Mouse (Mus musculus): ENCODE data around the gene Ubtd2.
"Not testable (repeated sequence)": the region's sequence is repeated elsewhere in the genome, so short reads cannot be mapped to it uniquely, and the experiment has no call there.

The Ubtd2 gene

GRCm38 (mm10) chr11:32464282-32464681 is 9.1 kb downstream of the Ubtd2 start:
- no peak for DNase-seq (ENCODE audit: low read depth, low spot score)

- DNase-seq (ENCODE audit: low read depth, low spot score), result no peak
Observed at GRCm38 (mm10) chr11:32471925-32472324, 16.8 kb downstream of the Ubtd2 start.

GRCm38 (mm10) chr11:32474725-32475124 is 19.6 kb downstream of the Ubtd2 start:
- DNase-seq (ENCODE audit: low read depth, low spot score), result peak; percentile 44

- peak; percentile 32 for DNase-seq (ENCODE audit: low read depth, low spot score)
Observed at GRCm38 (mm10) chr11:32475487-32476236, 20.5 kb downstream of the Ubtd2 start.

- no peak for DNase-seq (ENCODE audit: low read depth, low spot score)
Observed at GRCm38 (mm10) chr11:32481525-32481924, 26.4 kb downstream of the Ubtd2 start.

- peak; percentile 39 for DNase-seq (ENCODE audit: low read depth, low spot score)
Observed at GRCm38 (mm10) chr11:32485290-32485689, 30.1 kb downstream of the Ubtd2 start.

- peak; percentile 60 for DNase-seq (ENCODE audit: low read depth, low spot score)
Observed at GRCm38 (mm10) chr11:32486621-32487020, 31.5 kb downstream of the Ubtd2 start.

- peak; percentile 53 for DNase-seq (ENCODE audit: low read depth, low spot score)
Observed at GRCm38 (mm10) chr11:32487501-32487900, 32.3 kb downstream of the Ubtd2 start.

- DNase-seq (ENCODE audit: low read depth, low spot score), result no peak
Observed at GRCm38 (mm10) chr11:32488344-32488743, 33.2 kb downstream of the Ubtd2 start.

- DNase-seq (ENCODE audit: low read depth, low spot score), result peak; percentile 72
Observed at GRCm38 (mm10) chr11:32488808-32489670, 33.9 kb downstream of the Ubtd2 start.

- no peak for DNase-seq (ENCODE audit: low read depth, low spot score)
Observed at GRCm38 (mm10) chr11:32491079-32491478, 35.9 kb downstream of the Ubtd2 start.

- no peak for DNase-seq (ENCODE audit: low read depth, low spot score)
Observed at GRCm38 (mm10) chr11:32493312-32493711, 38.1 kb downstream of the Ubtd2 start.

- no peak for DNase-seq (ENCODE audit: low read depth, low spot score)
Observed at GRCm38 (mm10) chr11:32495283-32495682, 40.1 kb downstream of the Ubtd2 start.

GRCm38 (mm10) chr11:32498757-32499535 is 43.8 kb downstream of the Ubtd2 start:
- no peak for DNase-seq (ENCODE audit: low read depth, low spot score)

GRCm38 (mm10) chr11:32499931-32500330 is 44.8 kb downstream of the Ubtd2 start:
- DNase-seq (ENCODE audit: low read depth, low spot score), result peak; percentile 29

- no peak for DNase-seq (ENCODE audit: low read depth, low spot score)
Observed at GRCm38 (mm10) chr11:32503711-32504110, 48.5 kb downstream of the Ubtd2 start.

- no peak for DNase-seq (ENCODE audit: low read depth, low spot score)
Observed at GRCm38 (mm10) chr11:32505091-32505739, 50.0 kb downstream of the Ubtd2 start.

GRCm38 (mm10) chr11:32510930-32511329 is 55.8 kb downstream of the Ubtd2 start:
- peak; percentile 26 for DNase-seq (ENCODE audit: low read depth, low spot score)

- not testable (repeated sequence) for DNase-seq (ENCODE audit: low read depth, low spot score)
Observed at GRCm38 (mm10) chr11:32514853-32515252, 59.7 kb downstream of the Ubtd2 start.

- no peak for DNase-seq (ENCODE audit: low read depth, low spot score)
Observed at GRCm38 (mm10) chr11:32516091-32516490, 60.9 kb downstream of the Ubtd2 start.
